In genomic region chr10:99635796-99636195, GRCm38 (mm10) we compare ENCODE assay signal across 16 mouse cellular contexts.
"Had no signal": no experiment of that assay in that cellular context is flagged by ENCODE, and none has a peak within 500 bp of the region (broad histone marks: within the 10 kb centered on the region; RNA-seq: fewer than 3 reads in every experiment).

No protein-coding gene starts in this region.

- H3K9me3 ChIP-seq: limb, embryonic 10.5 days; liver, embryonic 15.5 days; lung, embryonic 15.5 days; midbrain, embryonic 13.5 days; neural tube, embryonic 15.5 days had no signal

- H3K4me1 ChIP-seq: limb, embryonic 10.5 days; liver, embryonic 15.5 days; midbrain, embryonic 13.5 days had no signal

- H3K27me3 ChIP-seq: liver, embryonic 15.5 days; lung, embryonic 15.5 days; midbrain, embryonic 13.5 days; neural tube, embryonic 15.5 days had no signal

- H3K9ac ChIP-seq: liver, embryonic 15.5 days; lung, embryonic 15.5 days; midbrain, embryonic 13.5 days; neural tube, embryonic 15.5 days had no signal

- H3K27ac ChIP-seq: layer of hippocampus, adult 2 months; limb, embryonic 10.5 days; liver, embryonic 15.5 days; lung, embryonic 15.5 days; midbrain, embryonic 13.5 days; neural tube, embryonic 15.5 days had no signal

- H3K4me2 ChIP-seq: liver, embryonic 11.5 days; liver, embryonic 15.5 days; lung, embryonic 15.5 days; midbrain, embryonic 13.5 days; neural tube, embryonic 15.5 days had no signal

- ATAC-seq: midbrain, embryonic 13.5 days had no signal

- DNase-seq: kidney, adult 18-20 months; kidney, postnatal 10 days; kidney, postnatal 4 days; retina, postnatal 1 day; right cerebral cortex, postnatal 4 days; spleen, adult 18-20 months; thymus, adult 18-20 months; thymus, postnatal 14 days had no signal

- H3K36me3 ChIP-seq: limb, embryonic 10.5 days; liver, embryonic 15.5 days; lung, embryonic 15.5 days; midbrain, embryonic 13.5 days; neural tube, embryonic 15.5 days had no signal

- H3K4me3 ChIP-seq: layer of hippocampus, adult 2 months; limb, embryonic 10.5 days; liver, embryonic 15.5 days; lung, embryonic 15.5 days; midbrain, embryonic 13.5 days; myocyte; neural tube, embryonic 15.5 days had no signal
